Mouse (Mus musculus): ENCODE measurements at regions not wholly inside any gene's neighbourhood (a gene's known extent, or its start where the extent isn't known, plus 50 kb on each side); places are given as distances from the start of the nearest gene placed in this dataset.

DNA sequence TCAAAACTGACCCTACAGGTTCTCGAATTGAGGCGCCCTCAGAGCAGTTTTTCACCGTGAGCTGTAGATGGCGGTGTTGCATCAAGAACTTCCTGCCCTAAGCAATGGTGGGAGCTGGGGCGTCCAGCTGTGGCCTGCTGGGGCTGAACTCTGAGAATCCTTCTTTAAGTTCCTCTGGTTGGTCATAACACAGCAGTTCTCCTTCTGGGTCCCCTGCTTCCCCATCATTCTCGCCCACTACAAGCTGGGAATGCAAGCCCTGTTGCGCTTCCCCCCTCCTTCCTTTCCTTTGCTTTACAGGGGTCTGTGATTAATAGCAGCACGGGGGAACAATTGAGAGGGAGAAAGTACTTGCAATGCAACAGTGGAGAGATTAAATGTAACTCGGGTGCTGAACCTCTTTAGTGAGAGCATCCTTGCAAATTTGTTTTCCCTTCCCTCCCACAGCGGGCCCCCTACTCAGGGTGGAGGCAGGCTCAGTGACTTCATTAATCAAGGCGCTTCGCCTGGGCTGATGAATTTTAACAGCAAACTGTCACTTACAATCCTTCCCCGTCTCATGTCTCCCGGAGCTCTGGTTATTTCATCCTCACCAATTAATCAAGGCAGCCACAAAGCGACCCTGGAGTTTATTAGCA, 794.3 kb upstream of the Api5 start:
- DNase-seq (ENCODE audit: low spot score in 2 of 2) = peak; percentile 60 to 67

DNA sequence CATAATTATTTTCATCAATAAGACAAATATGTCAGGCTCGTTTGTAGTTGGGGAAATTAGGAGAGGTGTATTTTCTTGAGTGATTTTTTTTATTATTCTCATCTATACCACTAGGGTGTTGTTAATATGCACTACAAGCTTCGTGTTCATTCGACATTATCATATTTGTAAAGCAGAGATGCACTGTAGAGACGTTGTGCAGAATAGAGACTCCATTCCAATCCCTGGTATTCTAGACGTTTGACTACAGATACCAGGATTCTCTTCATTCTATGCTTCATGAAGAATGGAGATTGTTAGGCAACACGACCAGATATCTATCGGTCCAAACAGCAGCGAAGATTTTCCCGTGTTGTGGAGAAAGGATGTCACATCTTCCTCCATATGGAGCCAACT, 793.8 kb upstream of the Api5 start:
- DNase-seq (ENCODE audit: low spot score in 2 of 2) = no peak

DNA sequence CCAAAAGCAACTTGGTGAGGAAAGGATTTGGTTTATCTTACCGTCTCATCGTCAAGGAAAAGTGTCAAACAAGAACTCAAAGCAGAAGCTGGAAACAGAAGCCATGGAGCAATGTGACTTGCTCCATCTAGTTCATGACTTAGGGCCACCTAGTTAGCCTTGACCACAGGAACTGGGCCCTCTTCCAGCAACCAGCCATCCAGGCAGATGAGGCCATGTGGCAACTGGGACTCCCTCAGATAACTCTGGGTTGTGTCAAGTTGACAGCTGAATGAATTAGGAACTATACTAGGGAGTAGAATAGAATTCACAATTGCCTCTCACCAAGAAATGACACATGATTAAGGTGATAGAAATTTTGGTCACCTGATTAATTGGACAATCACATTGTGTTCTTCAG, 791.5 kb upstream of the Api5 start:
- no peak for DNase-seq (ENCODE audit: low spot score in 2 of 2)

DNA sequence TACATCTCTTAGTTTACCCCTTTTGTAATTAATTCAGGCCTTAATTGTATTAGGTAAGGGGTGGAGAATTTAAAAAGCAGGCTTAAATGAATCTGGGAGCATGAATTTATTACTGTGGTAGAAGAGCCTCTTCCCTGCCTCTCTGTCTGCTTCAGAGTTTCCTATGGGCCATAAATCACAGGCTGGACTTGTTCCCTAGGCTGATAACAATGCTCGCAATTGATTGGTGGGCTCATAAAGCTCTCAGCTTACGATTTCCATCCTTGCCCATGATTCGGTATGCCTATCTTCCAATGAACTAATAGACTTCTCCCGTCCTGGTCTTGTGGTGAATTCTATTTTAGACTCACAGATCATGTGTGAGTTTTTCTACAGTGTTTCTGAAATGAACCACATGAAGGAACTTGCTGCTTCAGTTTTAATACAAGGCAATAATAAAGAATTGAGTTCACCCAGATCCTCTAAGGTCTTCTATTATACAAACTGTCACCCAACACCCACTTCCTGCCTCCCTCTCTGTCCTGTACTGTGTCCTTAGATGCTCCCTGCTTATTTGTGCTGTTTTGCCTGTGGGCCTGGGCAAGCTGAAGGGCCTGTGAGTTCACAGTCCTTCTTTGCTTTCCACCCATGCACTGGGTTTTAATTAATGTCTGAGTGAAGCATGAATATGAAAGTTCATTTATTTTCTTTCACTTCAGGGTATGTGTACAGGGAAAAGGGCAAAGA, 772.4 kb upstream of the Api5 start:
- DNase-seq (ENCODE audit: low spot score in 2 of 2) = no peak

Data from frontal cortex, postnatal 36 days (tissue).